Mouse (Mus musculus): ENCODE data around the gene Rab25. TPM values are rescaled to one million over a fixed set of nuclear protein-coding genes. Genes with fewer than 3 reads are reported as not detected.

Rab25 gene
- polyA plus RNA-seq, 1 experiment = 0.10 TPM

- Histone ChIP-seq H3K36me3 (ENCODE audit: control insufficient read depth, insufficient read depth, low read length) (no peaks in the 10 kb centered on the region), H3K27ac (ENCODE audit: control insufficient read depth, insufficient read depth, low read depth, low read length) (no peak overlapping the region), H3K27me3 (ENCODE audit: control insufficient read depth, insufficient read depth, low read length) (no peaks in the 10 kb centered on the region), H3K4me1 (ENCODE audit: control insufficient read depth, insufficient read depth, low read length) (no peaks in the 10 kb centered on the region; the same call in 1 of the 2 replicates), H3K4me3 (ENCODE audit: control insufficient read depth, low read depth, low read length) (no peak overlapping the region)
- no peak for TF ChIP-seq CTCF (IDR thresholded peaks at IDR 0.05; ENCODE audit: control insufficient read depth, insufficient read depth, insufficient replicate concordance, low read depth, low read length)
- TF ChIP-seq POLR2A (IDR thresholded peaks at IDR 0.05; ENCODE audit: control insufficient read depth, low read depth, low read length) = no peak
Observed at GRCm38 (mm10) chr3:88541622-88542401, 6.3 kb downstream of the Rab25 start.

DNA sequence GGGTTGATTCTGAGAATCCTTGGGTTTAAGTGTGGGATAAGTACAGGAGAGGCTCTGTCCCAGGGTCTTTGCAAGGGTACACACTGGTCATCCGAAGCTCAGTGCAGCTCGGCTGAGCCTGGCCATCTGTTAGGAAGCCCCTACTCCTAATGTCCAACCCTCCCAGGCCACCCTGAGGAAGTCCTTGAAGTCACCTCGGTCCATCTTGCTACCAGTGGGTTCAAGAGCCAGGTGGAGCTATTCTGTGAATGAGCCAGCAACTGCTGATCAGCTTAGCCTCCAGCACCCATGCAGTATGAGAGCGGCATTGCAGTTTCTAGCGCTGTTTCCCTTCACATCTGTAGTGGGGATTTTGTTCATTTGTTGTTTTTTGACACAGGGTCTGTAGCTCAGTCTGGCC lies 8.0 kb downstream of the Rab25 start:
- H3K4me1 ChIP-seq (ENCODE audit: control insufficient read depth, insufficient read depth, low read length) = peaks cover 3% of the 10 kb centered on the region
- no peaks in the 10 kb centered on the region for H3K27me3 ChIP-seq (ENCODE audit: control insufficient read depth, insufficient read depth, low read length)
- no peaks in the 10 kb centered on the region for H3K36me3 ChIP-seq (ENCODE audit: control insufficient read depth, insufficient read depth, low read length)
- H3K4me3 ChIP-seq (ENCODE audit: control insufficient read depth, low read depth, low read length) = no peak overlapping the region
- H3K27ac ChIP-seq (ENCODE audit: control insufficient read depth, insufficient read depth, low read depth, low read length) = no peak overlapping the region
- TF ChIP-seq POLR2A (IDR thresholded peaks at IDR 0.05; ENCODE audit: control insufficient read depth, low read depth, low read length) = no peak
- no peak for TF ChIP-seq CTCF (IDR thresholded peaks at IDR 0.05; ENCODE audit: control insufficient read depth, insufficient read depth, insufficient replicate concordance, low read depth, low read length)

DNA sequence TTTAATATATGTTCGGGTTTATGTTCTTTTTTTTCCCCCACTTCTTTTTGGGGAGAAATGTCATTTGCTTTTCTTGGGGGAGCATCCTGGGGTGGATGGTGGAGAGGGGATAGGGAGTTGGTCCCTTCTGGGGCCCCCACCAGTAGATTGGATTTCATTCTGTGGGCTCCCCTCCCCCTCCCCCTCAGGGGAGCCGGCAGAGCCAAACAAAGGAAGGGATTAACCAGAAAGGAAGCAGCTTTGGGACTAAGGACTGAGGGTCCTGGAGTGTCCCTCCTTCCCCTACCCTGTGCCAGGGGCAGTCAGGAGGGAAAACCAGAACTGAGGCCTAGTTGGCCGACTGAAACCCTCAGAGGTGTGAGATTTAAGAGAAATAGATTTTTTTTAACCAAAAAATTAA lies 8.7 kb downstream of the Rab25 start:
- TF ChIP-seq POLR2A (IDR thresholded peaks at IDR 0.05; ENCODE audit: control insufficient read depth, low read depth, low read length) (no peak), CTCF (IDR thresholded peaks at IDR 0.05; ENCODE audit: control insufficient read depth, insufficient read depth, insufficient replicate concordance, low read depth, low read length) (no peak)
- no peaks in the 10 kb centered on the region for H3K27me3 ChIP-seq (ENCODE audit: control insufficient read depth, insufficient read depth, low read length)
- H3K36me3 ChIP-seq (ENCODE audit: control insufficient read depth, insufficient read depth, low read length) = no peaks in the 10 kb centered on the region
- no peak overlapping the region for H3K27ac ChIP-seq (ENCODE audit: control insufficient read depth, insufficient read depth, low read depth, low read length)
- H3K4me1 ChIP-seq (ENCODE audit: control insufficient read depth, insufficient read depth, low read length) = peaks cover 3% of the 10 kb centered on the region
- no peak overlapping the region for H3K4me3 ChIP-seq (ENCODE audit: control insufficient read depth, low read depth, low read length)

- Histone ChIP-seq H3K4me1 (ENCODE audit: control insufficient read depth, insufficient read depth, low read length) (peaks cover 3% of the 10 kb centered on the region), H3K4me3 (ENCODE audit: control insufficient read depth, low read depth, low read length) (no peak overlapping the region), H3K27me3 (ENCODE audit: control insufficient read depth, insufficient read depth, low read length) (no peaks in the 10 kb centered on the region), H3K27ac (ENCODE audit: control insufficient read depth, insufficient read depth, low read depth, low read length) (no peak overlapping the region), H3K36me3 (ENCODE audit: control insufficient read depth, insufficient read depth, low read length) (no peaks in the 10 kb centered on the region)
- no peak for TF ChIP-seq POLR2A (IDR thresholded peaks at IDR 0.05; ENCODE audit: control insufficient read depth, low read depth, low read length)
Observed at GRCm38 (mm10) chr3:88538271-88539145, 9.6 kb downstream of the Rab25 start.

DNA sequence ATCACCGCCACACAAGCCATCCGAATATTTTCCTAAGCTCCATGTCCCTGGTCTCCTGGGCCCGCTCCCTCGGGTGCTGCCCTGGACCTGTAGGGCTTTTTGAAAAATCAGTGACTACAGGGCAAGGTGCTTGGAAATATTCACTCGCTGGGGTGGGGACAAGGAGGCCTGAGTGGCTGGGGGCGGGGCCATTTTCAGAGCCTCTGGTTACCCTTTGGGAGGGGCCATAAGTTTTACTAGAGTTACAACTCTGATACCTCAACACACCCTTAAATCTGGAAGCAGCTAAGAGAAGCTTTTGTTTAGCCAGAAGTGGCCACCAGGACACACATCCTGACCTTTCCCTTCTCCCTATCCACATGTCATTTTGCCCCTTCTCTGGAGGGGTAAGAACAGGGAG lies 11.0 kb downstream of the Rab25 start:
- peaks cover 12% of the 10 kb centered on the region for H3K4me1 ChIP-seq (ENCODE audit: control insufficient read depth, insufficient read depth, low read length)
- TF ChIP-seq POLR2A (IDR thresholded peaks at IDR 0.05; ENCODE audit: control insufficient read depth, low read depth, low read length) = no peak
- no peak for TF ChIP-seq CTCF (IDR thresholded peaks at IDR 0.05; ENCODE audit: control insufficient read depth, insufficient read depth, insufficient replicate concordance, low read depth, low read length)
- no peaks in the 10 kb centered on the region for H3K27me3 ChIP-seq (ENCODE audit: control insufficient read depth, insufficient read depth, low read length)
- no peaks in the 10 kb centered on the region for H3K36me3 ChIP-seq (ENCODE audit: control insufficient read depth, insufficient read depth, low read length)
- no peak overlapping the region for H3K4me3 ChIP-seq (ENCODE audit: control insufficient read depth, low read depth, low read length)
- H3K27ac ChIP-seq (ENCODE audit: control insufficient read depth, insufficient read depth, low read depth, low read length) = no peak overlapping the region

DNA sequence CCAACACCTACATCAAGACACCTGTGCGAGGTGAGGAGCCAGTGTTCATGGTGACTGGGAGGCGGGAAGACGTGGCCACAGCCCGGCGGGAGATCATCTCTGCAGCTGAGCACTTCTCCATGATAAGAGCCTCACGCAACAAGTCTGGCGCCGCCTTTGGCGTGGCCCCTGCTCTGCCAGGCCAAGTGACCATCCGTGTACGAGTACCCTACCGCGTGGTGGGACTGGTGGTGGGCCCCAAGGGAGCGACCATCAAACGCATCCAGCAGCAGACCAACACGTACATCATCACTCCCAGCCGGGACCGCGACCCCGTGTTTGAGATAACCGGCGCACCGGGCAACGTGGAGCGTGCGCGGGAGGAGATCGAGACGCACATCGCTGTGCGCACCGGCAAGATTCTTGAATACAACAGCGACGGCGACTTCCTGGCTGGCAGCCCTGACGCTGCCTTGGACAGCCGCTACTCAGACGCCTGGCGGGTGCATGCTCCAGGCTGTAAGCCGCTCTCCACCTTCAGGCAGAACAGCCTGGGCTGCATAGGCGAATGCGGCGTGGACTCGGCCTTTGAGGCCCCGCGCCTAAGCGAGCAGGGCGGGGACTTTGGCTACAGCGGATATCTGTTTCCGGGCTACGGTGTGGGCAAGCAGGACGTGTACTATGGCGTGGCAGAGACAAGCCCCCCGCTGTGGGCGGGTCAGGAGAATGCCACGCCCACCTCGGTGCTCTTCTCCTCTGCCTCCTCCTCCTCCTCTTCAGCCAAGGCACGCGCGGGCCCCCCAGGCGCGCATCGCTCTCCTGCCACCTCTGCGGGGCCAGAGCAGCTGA lies 11.8 kb downstream of the Rab25 start:
- H3K27ac ChIP-seq (ENCODE audit: control insufficient read depth, insufficient read depth, low read depth, low read length) = peak overlapping the region; percentile 7; the same call in 1 of the 2 replicates
- no peaks in the 10 kb centered on the region; the same call in 1 of the 2 replicates for H3K27me3 ChIP-seq (ENCODE audit: control insufficient read depth, insufficient read depth, low read length)
- TF ChIP-seq POLR2A (IDR thresholded peaks at IDR 0.05; ENCODE audit: control insufficient read depth, low read depth, low read length) (no peak), CTCF (IDR thresholded peaks at IDR 0.05; ENCODE audit: control insufficient read depth, insufficient read depth, insufficient replicate concordance, low read depth, low read length) (no peak)
- no peaks in the 10 kb centered on the region for H3K36me3 ChIP-seq (ENCODE audit: control insufficient read depth, insufficient read depth, low read length)
- H3K4me3 ChIP-seq (ENCODE audit: control insufficient read depth, low read depth, low read length) = peak overlapping the region; percentile 39
- peaks cover 13% of the 10 kb centered on the region for H3K4me1 ChIP-seq (ENCODE audit: control insufficient read depth, insufficient read depth, low read length)

Data from testis, adult 2 months (tissue).